Mouse (Mus musculus) forebrain, embryonic 13.5 days (tissue): Measurements from ENCODE around the gene Stat4. TPM values are rescaled to one million over a fixed set of nuclear protein-coding genes. Genes with fewer than 3 reads are reported as not detected.
"Not testable (repeated sequence)": the region's sequence is repeated elsewhere in the genome, so short reads cannot be mapped to it uniquely, and the experiment has no call there.

ENCODE experiments used
- ATAC-seq: fragments of 200-750 bp; cut with Nextera tagmentation; 2 replicates; pipeline ENCODE4 v1.8.0; 2017
- H3K27ac ChIP-seq: fragments of 300-500 bp; sonication (generic); 2 replicates; pipeline ENCODE4 v1.5.1; 2015; ENCODE audit warnings: inconsistent platforms, mild to moderate bottlenecking, moderate library complexity
- H3K27me3 ChIP-seq: fragments of 300-500 bp; sonication (generic); 2 replicates; pipeline ENCODE4 v1.6.1; 2015; ENCODE audit warnings: mild to moderate bottlenecking, inconsistent platforms
- H3K36me3 ChIP-seq: fragments of 300-500 bp; sonication (generic); 2 replicates; pipeline ENCODE4 v1.6.1; 2015; ENCODE audit warnings: mild to moderate bottlenecking, inconsistent platforms; ENCODE audit not compliant: poor library complexity, severe bottlenecking
- H3K4me1 ChIP-seq: fragments of 300-500 bp; sonication (generic); 2 replicates; pipeline ENCODE4 v1.6.1; 2015; ENCODE audit warnings: inconsistent platforms
- H3K4me2 ChIP-seq: fragments of 300-500 bp; sonication (generic); 2 replicates; pipeline ENCODE4 v1.6.1; 2015; ENCODE audit warnings: inconsistent platforms, mild to moderate bottlenecking, moderate library complexity
- H3K4me3 ChIP-seq: fragments of 300-500 bp; sonication (generic); 2 replicates; pipeline ENCODE4 v1.5.1; 2015; ENCODE audit warnings: mild to moderate bottlenecking, inconsistent platforms
- H3K9ac ChIP-seq: fragments of 300-500 bp; sonication (generic); 2 replicates; pipeline ENCODE4 v1.6.1; 2015; ENCODE audit warnings: mild to moderate bottlenecking, inconsistent platforms
- H3K9me3 ChIP-seq: fragments of 300-500 bp; sonication (generic); replicated peaks from 2 replicates; pipeline ENCODE4 v1.6.1; 2016; ENCODE audit warnings: inconsistent platforms
- WGBS: fragments of 180-500 bp; shearing (Covaris S2); methylation state at CpG from one replicate; pipeline ENCODE4 v1.1.7; 2015; 5-methylcytosine and 5-hydroxymethylcytosine counted together
- polyA plus RNA-seq: library from polyadenylated mRNA; unstranded; fragments of >200 nt; fragmentation: Nextera tagmentation; extraction: Ambion mirVana; gene quantifications from 2 replicates; pipeline ENCODE4 v1.2.1, GENCODE M21; 2015

Stat4 gene
- polyA plus RNA-seq, 1 experiment from 2014 or later, result 2.9 TPM

DNA sequence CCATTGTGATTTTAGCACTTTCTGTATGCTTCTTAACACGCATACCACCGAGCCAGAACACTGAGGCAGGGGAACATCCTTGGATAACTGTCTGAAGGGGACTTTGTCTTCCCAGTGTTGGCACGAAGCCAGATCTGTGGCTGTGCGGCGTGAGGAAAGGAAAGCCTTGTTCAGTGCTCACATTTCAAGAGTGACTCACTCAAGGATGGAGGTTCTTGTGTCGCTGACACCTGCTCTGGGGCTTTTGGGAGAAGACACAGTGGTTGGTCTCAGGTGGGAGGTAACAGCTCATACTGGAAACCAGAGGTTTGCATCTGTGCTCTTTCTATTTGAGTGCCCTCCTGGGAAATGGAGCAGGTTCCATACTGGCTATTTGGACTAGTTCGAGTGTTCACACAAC, 52.2 kb downstream of the Stat4 start:
- Histone ChIP-seq H3K9ac (no peak overlapping the region), H3K36me3 (no peaks in the 10 kb centered on the region), H3K4me1 (peaks cover 15% of the 10 kb centered on the region), H3K27ac (no peak overlapping the region), H3K4me3 (no peak overlapping the region), H3K4me2 (no peak overlapping the region), H3K9me3 (no peaks in the 10 kb centered on the region), H3K27me3 (no peaks in the 10 kb centered on the region)
- no peak for ATAC-seq
- WGBS, result 45% methylated on average over 7 of the region's 7 CpGs

DNA sequence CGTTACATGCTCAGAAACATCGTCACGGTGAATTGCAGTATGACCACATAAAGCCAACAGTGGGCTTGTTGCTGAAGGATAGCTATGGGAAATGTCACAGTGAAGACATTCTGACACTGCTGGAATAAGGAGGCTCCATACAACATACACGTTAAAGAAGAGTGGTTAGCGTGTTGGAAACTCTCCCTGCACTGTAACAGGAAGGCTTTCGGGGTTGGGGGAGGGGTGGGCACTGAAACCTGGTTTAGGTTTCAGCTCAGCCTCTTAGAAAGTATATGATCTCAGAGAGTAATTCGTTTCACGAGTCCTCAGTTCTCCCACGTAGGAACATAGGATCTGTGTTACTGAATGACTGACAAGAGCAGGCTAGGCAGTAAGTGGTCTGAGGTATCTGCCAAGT, 52.7 kb downstream of the Stat4 start:
- H3K4me3 ChIP-seq, result no peak overlapping the region
- H3K27ac ChIP-seq, result no peak overlapping the region
- peaks cover 15% of the 10 kb centered on the region for H3K4me1 ChIP-seq
- ATAC-seq, result no peak
- H3K9me3 ChIP-seq, result no peaks in the 10 kb centered on the region
- no peak overlapping the region for H3K4me2 ChIP-seq
- 82% methylated on average over 9 of the region's 9 CpGs for WGBS
- no peak overlapping the region for H3K9ac ChIP-seq
- no peaks in the 10 kb centered on the region for H3K27me3 ChIP-seq
- no peaks in the 10 kb centered on the region for H3K36me3 ChIP-seq

DNA sequence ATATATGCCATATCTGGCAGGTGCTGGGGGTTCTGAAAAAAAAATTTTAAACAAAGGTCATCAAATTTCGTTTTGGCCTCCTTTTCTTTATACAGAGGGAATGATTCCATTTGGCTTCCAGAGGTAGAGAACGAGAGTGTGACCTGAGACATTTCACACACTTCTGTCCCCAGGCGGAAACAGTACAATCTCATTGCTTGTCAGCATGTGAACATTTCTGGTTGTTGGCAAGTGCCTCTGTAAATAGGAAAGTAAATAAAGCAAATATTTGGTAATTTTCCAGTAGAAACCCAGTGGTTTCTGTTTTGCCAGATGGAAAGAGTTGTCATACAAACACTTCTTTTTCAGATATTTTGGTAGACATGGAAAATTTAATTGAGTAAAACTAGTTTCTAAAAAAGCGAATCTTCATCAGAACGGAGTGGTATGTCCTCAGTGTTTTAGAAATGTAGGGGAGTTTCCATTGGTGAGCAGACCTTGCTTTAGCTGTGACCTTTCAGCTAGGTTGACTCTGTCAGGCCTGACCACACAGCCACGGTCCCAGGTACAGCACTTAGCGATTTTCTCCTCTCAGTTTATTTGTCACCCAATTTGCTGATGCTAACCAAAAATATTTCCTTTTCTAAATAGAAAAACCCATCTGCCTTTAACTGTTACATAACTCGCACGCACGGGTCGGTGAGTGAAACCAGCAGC, 53.6 kb downstream of the Stat4 start:
- H3K4me1 ChIP-seq, result peaks cover 15% of the 10 kb centered on the region

DNA sequence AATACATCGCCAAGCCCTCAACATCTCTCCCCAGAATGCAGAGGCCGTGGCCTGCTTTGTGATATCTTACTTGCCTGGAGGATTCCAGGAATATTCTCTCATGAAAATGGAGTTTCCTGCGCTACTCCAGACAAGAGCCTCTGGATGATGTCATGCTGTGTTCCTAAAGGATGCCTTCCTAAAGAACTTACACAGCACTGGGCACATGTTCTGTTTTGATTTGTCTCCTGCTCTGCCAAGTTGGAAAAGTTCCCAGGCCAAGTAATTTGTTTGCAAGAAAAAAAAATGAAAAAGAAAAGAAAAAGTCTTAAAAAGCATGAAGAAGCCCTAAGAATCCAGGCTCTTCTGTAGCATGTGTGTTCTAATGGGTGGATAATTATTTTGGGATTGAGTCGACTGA, 56.2 kb downstream of the Stat4 start:
- peak; percentile 52; the same call in 1 of the 2 replicates for ATAC-seq
- H3K27me3 ChIP-seq, result no peaks in the 10 kb centered on the region
- no peak overlapping the region for H3K4me3 ChIP-seq
- H3K36me3 ChIP-seq, result no peaks in the 10 kb centered on the region
- no peaks in the 10 kb centered on the region for H3K9me3 ChIP-seq
- peak overlapping the region; percentile 55; the same call in 1 of the 2 replicates for H3K27ac ChIP-seq
- WGBS, result 38% methylated on average over 4 of the region's 4 CpGs
- H3K9ac ChIP-seq, result no peak overlapping the region
- H3K4me1 ChIP-seq, result peaks cover 15% of the 10 kb centered on the region
- no peak overlapping the region for H3K4me2 ChIP-seq

More for the DNA sequence above, 53.6 kb downstream of the Stat4 start:
- Histone ChIP-seq H3K36me3 (no peaks in the 10 kb centered on the region), H3K27ac (no peak overlapping the region), H3K9ac (no peak overlapping the region), H3K4me3 (no peak overlapping the region), H3K4me2 (no peak overlapping the region), H3K27me3 (no peaks in the 10 kb centered on the region), H3K9me3 (no peaks in the 10 kb centered on the region)
- 85% methylated on average over 11 of the region's 11 CpGs for WGBS
- no peak for ATAC-seq

DNA sequence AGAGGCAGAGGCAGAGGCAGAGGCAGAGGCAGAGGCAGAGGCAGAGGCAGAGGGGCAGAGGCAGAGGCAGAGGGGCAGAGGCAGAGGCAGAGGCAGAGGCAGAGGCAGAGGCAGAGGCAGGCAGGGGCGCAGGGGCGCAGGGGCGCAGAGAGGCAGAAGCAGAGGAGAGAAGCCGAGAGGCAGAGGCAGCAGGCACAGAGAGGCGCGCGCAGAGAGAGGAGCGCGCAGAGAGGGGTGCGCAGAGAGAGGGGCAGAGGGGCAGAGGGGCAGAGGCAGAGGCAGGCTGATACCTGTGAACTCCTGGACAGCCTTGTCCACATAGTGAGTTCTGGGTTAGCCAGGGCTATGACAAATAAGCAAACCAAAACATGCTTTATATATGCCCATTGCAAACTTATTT, 59.9 kb downstream of the Stat4 start:
- H3K4me3 ChIP-seq, ATAC-seq, H3K27me3 ChIP-seq, H3K36me3 ChIP-seq, H3K9ac ChIP-seq, H3K27ac ChIP-seq, H3K4me2 ChIP-seq, H3K9me3 ChIP-seq: not testable (repeated sequence)
- peaks cover 12% of the 10 kb centered on the region for H3K4me1 ChIP-seq
- WGBS, result 93% methylated on average over 10 of the region's 10 CpGs

DNA sequence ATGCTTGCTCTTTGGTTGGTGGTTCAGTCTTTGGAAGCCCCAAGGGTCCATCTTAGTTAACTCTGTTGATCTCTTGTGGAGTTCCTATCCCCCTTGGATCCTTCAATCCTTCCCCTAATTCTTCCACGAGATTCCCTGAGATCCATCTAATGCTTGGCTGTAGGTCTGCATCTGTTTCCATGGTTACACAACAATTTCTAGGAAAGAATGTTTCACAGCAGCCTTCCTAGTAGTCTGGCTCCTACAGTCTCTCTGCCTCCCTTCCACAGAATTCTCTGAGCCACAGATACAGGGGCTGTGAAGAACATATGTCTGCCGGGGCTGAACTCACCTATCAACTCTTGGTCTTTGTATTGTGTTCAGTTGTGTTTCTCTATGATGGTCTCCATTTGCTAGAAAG, 61.8 kb downstream of the Stat4 start:
- no peak overlapping the region for H3K4me2 ChIP-seq
- no peaks in the 10 kb centered on the region for H3K27me3 ChIP-seq
- peak; percentile 50; the same call in 1 of the 2 replicates for ATAC-seq
- no peaks in the 10 kb centered on the region for H3K36me3 ChIP-seq
- no peak overlapping the region for H3K27ac ChIP-seq
- no peaks in the 10 kb centered on the region for H3K9me3 ChIP-seq
- WGBS, result 60% methylated on average over 2 of the region's 2 CpGs
- peaks cover 5% of the 10 kb centered on the region for H3K4me1 ChIP-seq
- H3K9ac ChIP-seq, result no peak overlapping the region
- H3K4me3 ChIP-seq, result no peak overlapping the region

DNA sequence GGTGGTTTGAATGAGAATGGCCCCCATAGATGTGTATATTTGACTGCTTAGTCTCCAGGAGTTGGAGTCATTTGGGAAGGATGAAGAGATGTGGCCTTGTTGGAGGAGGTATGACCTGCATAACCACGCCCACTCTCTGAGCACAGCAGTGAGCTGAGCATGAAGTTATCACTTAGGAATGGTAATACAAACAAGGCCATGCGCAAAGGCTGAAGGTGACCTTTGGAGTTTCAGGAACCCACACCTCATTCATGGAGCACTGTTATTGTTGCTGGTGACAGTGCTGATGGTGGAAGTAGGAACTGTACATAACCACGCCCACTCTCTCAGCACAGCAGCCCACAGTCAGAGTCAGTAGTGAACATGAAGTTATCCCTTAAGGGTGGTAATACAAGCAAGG, 62.9 kb downstream of the Stat4 start:
- H3K27ac ChIP-seq, result no peak overlapping the region
- peaks cover 5% of the 10 kb centered on the region; the same call in 1 of the 2 replicates for H3K4me1 ChIP-seq
- no peak overlapping the region for H3K4me2 ChIP-seq
- no peaks in the 10 kb centered on the region for H3K9me3 ChIP-seq
- ATAC-seq, result no peak
- H3K9ac ChIP-seq, result no peak overlapping the region
- no peak overlapping the region for H3K4me3 ChIP-seq
- H3K27me3 ChIP-seq, result no peaks in the 10 kb centered on the region
- no peaks in the 10 kb centered on the region for H3K36me3 ChIP-seq
- 97% methylated on average over 3 of the region's 3 CpGs for WGBS

DNA sequence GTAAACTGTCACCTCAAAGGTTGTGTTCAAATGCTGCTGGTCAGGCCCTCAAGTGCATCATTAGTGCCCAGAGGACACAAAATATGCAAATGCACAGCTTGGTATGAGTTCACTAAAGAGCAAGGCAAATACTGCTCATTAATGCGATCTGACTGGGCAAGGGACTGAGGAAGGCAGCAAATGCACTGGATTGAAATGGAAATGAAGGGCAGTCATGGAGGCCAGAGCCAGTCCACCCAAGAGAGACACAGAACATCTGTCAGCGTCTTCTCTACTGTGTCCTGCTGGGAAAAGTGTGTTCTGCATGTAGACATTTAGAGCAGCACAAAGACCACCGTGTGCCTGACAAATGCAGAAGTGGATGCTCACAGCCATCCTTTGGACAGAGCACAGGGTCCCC, 64.6 kb downstream of the Stat4 start:
- WGBS, result 41% methylated on average over 3 of the region's 3 CpGs
- Histone ChIP-seq H3K27me3 (no peaks in the 10 kb centered on the region), H3K4me2 (no peak overlapping the region)

DNA sequence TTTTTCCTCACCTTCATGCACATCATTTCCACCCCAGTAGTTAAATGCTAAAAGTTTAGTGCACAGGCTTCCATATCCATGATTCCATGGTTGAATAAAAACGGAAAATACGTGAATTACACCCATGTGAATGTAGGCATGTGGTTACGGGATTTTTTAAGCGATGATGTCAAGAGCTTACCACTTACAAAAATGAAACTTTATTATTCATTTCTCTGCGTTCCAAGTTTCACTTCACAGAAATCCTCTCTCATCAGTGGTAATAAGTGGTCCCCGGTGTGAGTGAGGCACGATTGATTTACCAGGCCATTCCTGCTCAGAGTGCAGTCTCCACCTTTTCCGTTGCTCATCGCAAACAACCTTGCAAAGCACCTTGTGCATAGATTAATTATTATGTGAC, 66.0 kb downstream of the Stat4 start:
- Histone ChIP-seq H3K27me3 (no peaks in the 10 kb centered on the region), H3K4me3 (no peak overlapping the region), H3K4me1 (peaks cover 5% of the 10 kb centered on the region; the same call in 1 of the 2 replicates), H3K9me3 (no peaks in the 10 kb centered on the region), H3K9ac (no peak overlapping the region), H3K4me2 (no peak overlapping the region), H3K36me3 (no peaks in the 10 kb centered on the region), H3K27ac (no peak overlapping the region)
- no peak for ATAC-seq
- WGBS, result 96% methylated on average over 9 of the region's 9 CpGs

More for the DNA sequence above, 64.6 kb downstream of the Stat4 start:
- Histone ChIP-seq H3K4me1 (peaks cover 5% of the 10 kb centered on the region; the same call in 1 of the 2 replicates), H3K27ac (no peak overlapping the region), H3K9me3 (no peaks in the 10 kb centered on the region), H3K9ac (no peak overlapping the region), H3K4me3 (no peak overlapping the region), H3K36me3 (no peaks in the 10 kb centered on the region)
- no peak for ATAC-seq

DNA sequence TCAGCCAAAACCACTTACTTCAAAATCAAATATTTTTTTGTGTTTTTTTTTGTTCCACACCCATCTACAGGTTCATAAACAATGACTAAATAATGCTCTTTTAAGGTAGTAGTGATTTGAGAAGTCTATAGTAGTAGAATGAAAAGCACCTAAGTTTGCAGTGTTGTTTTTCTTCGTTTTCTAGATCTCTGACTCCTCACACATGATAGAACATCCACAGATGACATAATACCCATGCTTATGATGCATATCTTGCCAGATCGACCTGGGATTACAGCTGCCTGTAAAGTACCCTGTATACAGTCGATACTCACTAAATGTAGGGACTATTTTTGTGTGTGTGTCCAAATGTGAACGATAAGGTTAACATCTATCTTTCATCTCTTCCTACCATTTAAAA, 69.0 kb downstream of the Stat4 start:
- Histone ChIP-seq H3K4me3 (no peak overlapping the region), H3K27ac (no peak overlapping the region), H3K9me3 (no peaks in the 10 kb centered on the region), H3K36me3 (no peaks in the 10 kb centered on the region), H3K4me1 (peaks cover 5% of the 10 kb centered on the region; the same call in 1 of the 2 replicates), H3K27me3 (no peaks in the 10 kb centered on the region), H3K9ac (no peak overlapping the region), H3K4me2 (no peak overlapping the region)
- WGBS, result 89% methylated on average over 4 of the region's 4 CpGs
- no peak for ATAC-seq

DNA sequence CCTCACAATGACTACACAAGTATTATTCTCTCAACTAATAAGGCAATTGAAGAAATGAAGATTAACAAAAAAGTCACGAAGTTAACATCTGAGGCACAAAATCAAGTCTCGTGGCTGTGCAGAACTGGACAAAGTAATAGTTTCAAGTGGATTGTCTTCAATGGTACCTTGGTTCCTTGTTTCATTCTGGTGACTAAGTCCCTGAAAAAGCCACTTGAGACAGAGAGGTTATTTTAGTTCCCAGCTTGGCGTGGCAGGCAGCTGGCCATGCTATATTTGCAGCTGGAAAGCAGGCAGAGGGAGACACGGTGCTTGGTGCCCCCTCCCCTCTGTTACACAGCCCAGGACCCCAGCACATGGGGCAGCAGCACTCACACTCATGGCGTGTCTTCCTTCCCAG, 70.2 kb downstream of the Stat4 start:
- H3K4me3 ChIP-seq, result no peak overlapping the region
- H3K9ac ChIP-seq, result no peak overlapping the region
- no peaks in the 10 kb centered on the region for H3K36me3 ChIP-seq
- no peak overlapping the region for H3K27ac ChIP-seq
- 81% methylated on average over 5 of the region's 5 CpGs for WGBS
- H3K4me1 ChIP-seq, result no peaks in the 10 kb centered on the region
- H3K27me3 ChIP-seq, result no peaks in the 10 kb centered on the region
- no peak overlapping the region for H3K4me2 ChIP-seq
- no peak for ATAC-seq
- H3K9me3 ChIP-seq, result no peaks in the 10 kb centered on the region

DNA sequence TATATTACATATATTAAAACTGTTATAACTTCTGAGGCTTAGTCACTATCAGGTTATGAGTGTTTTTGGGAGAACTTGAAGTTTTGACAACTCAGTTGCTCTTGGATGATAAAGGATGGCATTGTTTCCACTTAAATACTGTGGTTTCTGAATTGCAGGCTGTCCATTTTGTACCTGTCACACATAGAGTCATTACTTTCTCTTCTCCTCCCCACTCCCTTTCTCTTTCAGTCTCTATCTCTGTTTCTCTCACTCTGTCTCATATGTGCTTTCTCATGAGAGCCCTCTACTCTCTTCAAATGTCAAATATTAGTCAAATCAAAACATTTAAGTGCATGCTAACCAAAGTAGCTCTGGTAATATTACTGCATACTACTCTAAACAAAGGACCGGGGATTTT, 79.3 kb downstream of the Stat4 start:
- 93% methylated on average over 1 of the region's 1 CpGs for WGBS
- Histone ChIP-seq H3K4me2 (no peak overlapping the region), H3K9ac (no peak overlapping the region), H3K9me3 (no peaks in the 10 kb centered on the region), H3K27ac (no peak overlapping the region), H3K36me3 (no peaks in the 10 kb centered on the region), H3K27me3 (no peaks in the 10 kb centered on the region), H3K4me1 (no peaks in the 10 kb centered on the region), H3K4me3 (no peak overlapping the region)
- no peak for ATAC-seq

DNA sequence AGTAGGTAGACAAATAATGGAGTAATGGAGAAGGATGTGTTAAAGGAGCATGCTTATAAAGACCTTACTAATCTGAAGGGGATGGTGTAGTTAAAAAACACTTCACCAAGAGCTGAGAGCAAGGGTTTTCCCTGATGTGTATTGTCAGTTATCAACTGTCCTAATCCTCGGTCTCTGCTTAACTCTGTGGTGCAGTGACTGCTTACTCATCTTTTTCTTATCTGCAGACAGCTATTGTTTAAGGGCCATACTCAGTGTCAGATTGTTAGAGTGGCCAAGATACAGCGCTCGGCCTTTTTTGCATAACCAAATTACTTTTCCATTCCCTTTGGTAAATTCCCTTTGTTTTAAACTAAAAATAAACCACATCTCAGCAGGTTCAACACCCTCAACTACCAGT, 79.7 kb downstream of the Stat4 start:
- H3K9ac ChIP-seq, result no peak overlapping the region
- H3K4me3 ChIP-seq, result no peak overlapping the region
- H3K4me2 ChIP-seq, result no peak overlapping the region
- ATAC-seq, result no peak
- no peaks in the 10 kb centered on the region for H3K4me1 ChIP-seq
- H3K27ac ChIP-seq, result no peak overlapping the region
- H3K9me3 ChIP-seq, result no peaks in the 10 kb centered on the region
- no peaks in the 10 kb centered on the region for H3K27me3 ChIP-seq
- no peaks in the 10 kb centered on the region for H3K36me3 ChIP-seq
- WGBS, result 77% methylated on average over 3 of the region's 3 CpGs
